Mouse (Mus musculus): ENCODE data around the gene Car4. TPM values are rescaled to one million over a fixed set of nuclear protein-coding genes. Genes with fewer than 3 reads are reported as not detected.

The Car4 gene
- polyA plus RNA-seq, 1 experiment from 2014 or later: 10.1 TPM

DNA sequence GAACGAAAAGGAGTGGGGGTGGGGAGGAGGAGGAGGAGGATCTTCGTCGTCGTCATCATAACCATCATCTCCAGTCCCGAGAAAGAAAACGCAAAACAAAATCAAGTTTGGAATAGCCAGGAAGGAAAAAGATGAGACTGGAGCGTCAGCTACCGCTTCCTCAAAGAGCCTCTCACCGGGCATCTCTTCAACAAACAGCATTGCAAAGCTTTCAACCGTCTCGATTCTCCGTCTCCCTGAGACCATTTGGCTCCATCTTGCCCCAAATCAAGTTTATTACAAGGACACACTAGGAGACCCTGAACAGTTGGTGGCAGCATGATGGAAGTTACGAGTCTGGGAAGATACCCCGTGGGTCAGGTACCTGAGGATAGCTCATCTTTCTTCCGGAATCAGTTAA, 415 bp upstream of the Car4 start:
- no peak for DNase-seq (ENCODE audit: low spot score)

DNA sequence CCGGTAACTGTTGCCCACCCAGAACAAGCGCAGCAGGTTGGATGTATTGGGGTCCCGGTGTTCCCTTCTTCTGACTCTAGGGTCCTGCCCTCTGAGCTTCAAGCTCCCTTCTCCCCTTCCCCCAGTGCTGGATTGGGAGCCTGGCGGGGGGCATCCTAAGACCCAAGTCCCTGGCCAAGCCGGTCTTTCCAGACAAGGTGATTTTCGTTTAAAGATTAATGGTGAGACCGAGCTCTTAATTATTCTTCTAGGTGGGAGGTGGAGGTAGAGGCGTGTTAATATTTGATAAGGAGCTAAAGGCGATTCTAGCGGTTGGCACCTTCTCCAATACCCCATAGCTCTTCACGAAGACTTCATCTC, 665 bp downstream of the Car4 start:
- DNase-seq (ENCODE audit: low spot score): no peak

DNA sequence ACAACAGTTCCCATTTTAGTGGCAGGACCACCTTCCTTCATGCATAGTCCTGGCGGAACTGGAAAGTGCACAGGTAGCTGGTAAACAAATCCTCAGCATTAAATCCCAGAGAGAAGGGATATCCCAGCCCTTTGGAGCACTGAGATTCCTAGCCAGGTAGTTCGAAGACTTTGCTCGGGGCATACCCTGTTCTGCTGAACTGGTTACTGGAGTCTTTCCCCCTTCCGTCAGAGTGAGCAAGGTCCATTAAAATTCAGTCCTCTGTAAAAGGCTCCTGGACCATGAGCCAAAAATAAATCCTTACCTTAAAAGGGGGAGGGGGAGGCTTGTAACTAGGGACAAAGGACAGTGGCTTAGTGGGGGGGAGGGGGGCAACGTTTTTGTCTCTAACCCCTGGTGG, 1.6 kb downstream of the Car4 start:
- no peak for DNase-seq (ENCODE audit: low spot score)

DNA sequence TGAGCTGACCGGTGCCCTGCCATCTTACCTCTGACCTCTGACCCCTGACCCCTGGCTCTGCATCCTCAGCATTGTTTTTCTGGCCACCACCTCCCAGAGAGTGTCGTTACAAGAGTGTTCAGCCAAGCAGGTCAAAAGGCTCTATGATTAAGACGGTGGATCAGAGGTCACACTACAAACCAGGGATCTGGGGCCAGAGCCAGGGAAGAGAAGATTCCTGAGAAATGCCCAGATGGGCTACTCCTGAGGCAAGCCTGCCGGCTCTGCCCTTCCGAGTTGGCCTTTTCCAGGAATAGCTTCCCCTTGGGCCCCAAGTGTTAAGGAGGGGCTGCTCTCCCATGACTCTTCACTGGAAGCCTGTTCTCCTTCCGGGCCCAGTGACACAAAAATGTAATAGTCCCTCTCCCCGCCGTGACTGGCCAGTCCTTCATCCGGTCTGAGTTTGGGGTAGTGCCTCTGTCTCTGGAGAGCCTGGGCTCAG, 2.2 kb downstream of the Car4 start:
- DNase-seq (ENCODE audit: low spot score): no peak

DNA sequence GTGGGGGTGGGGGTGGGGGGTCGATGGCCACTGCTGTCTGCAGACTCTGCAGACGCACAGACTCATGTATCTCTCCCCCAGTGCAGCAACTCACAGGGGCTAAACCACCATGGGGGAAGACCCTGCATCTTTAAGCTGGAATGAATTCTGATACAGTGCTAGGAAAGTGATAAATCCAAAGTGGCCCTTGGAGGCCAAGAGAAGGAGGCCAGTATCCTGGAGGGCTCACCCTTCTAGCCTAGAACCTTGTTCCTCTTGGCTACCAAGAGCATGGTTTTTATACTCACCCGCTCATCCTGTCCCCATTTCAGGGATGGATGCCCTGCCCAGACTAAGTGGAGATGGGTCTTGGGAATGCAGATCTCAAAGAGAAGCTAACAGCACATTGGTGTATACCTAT, 2.7 kb downstream of the Car4 start:
- DNase-seq (ENCODE audit: low spot score): no peak

DNA sequence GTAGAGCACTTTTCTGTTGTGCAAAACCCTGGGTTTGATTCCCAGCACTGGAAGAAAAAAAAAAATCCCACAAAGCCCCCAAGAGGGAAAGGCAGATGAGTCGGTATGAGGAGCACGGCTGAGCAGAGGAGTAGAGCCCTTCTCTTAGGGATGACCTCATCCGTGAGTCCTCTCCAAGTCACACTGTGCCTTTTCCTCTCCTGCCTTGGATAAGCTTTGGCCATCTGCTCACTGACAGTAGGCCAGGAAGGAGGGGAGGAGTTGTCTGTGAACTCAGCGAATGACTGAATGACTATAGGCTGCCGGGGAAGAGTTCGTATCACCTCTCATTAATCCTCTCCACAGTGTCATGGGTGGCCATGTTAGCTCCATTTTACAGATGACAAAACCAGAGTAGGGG, 3.2 kb downstream of the Car4 start:
- no peak for DNase-seq (ENCODE audit: low spot score)

DNA sequence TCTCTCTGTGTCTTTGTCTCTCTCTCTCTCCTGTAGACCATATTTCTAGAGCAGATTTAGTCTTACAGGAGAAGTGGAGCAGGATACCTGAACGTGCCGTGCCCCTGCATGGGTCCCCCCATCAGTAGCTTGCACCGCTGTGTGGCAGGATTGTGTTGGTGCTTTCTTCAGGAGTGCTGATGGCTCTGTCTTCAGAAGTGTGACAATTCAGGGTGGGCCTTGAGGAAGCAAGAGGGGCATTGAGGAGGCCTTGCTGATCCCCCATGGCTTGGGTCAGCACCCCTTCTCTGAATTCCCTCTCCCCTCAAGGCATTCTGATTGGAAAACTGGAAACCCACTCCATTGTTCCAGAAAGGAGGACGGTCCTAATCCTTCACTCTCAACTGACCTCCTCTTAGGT, 4.0 kb downstream of the Car4 start:
- no peak for DNase-seq (ENCODE audit: low spot score)

DNA sequence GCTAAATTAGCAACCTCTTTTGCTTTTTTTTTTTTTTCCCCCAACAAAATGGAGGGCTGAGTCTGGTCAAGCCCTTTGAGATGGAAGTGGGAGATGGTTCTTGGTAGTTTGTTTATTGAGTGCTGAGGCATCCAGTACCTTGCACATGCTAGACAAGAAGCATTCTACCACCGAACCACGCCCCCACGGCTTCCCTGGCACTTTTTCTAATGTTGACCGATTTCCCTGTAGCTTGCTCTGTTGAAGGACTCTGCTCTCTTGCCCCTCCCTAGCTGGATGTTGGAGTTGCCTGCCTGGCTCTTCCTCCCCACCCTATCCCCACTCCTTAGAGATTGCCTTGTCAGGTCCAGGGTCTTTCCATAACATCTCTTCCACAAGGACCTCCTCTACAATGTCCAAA, 5.0 kb downstream of the Car4 start:
- DNase-seq (ENCODE audit: low spot score): no peak

DNA sequence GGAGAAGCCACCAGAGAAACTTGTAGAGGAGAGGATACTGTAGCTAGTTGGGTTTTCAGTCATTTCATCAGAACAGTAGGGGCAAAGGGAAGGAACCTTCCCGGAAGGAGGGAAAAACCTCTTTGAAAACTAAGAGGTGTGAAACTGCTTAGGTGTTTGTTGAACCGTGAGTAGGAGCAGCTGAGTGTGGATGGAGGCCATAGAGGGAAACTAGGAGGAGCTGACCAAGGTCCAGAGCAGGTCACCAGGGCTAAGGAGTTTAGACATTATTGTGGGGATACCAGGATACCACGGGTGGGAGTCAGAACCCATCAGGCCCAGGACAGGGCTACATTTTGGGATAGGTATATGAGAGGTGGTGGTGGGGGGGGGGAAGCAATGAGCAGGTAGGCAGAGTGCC, 6.0 kb downstream of the Car4 start:
- DNase-seq (ENCODE audit: low spot score): no peak

DNA sequence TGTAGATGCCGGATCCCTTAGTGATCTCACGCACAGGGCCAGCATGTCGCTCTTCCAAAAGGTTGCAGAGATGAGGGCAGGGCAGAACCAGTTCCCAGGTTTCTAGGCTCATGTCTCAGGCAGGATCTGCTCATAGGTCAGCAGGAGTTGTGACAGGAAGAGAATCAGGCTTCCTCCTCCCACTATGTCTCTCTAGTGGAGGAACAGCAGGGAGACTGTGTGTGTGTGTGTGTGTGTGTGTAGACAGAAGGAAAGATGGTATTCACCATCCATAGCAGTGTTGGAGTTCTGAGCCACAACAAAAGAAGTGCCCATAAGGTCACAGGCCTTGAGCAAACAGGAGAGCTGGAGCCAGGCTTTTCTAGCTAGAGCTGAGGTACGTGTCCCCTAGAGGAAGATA, 9.1 kb downstream of the Car4 start:
- no peak for DNase-seq (ENCODE audit: low spot score)

DNA sequence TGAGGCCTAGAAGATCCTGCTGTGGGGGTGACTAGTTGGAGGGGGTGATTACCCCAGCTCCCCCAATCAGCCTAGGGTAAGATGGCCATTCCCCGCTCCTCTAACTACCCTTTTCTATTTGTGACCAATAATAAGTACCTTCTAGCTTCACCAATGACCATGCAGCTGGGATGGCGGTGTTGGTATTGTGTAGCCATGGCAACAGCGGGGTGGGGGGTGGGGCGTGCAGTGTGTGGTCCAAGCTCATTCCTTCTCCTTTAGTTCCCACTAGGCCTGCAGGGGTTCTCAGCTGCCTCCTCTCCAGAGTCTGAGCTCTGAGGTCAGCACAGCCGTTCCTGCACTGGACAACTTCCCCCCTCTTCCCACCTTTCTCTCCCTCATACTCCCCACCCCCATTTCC, 9.5 kb downstream of the Car4 start:
- DNase-seq (ENCODE audit: low spot score): no peak

DNA sequence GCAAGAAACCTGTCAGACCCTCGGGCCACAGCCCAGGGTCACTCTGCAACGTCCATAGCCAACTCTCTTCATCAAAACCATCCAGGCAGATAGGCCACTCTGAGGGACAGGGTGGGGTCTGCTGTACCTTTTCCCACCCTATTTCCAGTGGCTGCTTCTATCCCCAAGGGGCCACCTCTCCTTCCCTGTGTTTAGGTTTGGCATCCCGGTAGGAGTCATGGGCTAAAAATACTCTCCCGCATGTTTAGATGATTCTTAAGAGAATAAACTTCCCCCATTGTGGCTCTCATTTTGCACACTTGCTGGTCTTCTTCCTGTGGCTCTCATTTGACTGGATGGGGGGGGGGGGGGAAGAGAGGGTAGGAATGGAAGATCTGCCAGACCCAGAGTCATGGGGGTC, 10.7 kb downstream of the Car4 start:
- no peak for DNase-seq (ENCODE audit: low spot score)

DNA sequence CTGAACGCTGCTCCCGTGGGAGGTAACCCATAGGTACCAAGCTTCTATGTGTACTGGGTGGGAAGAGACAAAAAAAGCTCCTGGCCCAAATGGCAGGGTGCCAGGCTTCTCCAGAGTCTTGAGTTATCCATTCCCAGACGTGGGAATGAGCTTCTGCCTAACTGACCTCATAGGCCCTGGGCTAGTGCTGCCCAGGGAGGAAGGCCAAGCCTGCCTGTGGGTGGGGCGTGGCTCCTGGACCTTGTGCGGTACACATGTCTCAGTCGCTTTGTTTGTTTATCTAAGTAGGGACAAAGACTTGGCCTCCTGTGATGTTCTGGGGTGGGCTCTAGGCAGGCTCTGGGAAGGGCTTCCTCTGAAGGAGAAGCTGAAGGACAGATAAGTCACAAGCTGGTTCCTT, 11.2 kb downstream of the Car4 start:
- no peak for DNase-seq (ENCODE audit: low spot score)

DNA sequence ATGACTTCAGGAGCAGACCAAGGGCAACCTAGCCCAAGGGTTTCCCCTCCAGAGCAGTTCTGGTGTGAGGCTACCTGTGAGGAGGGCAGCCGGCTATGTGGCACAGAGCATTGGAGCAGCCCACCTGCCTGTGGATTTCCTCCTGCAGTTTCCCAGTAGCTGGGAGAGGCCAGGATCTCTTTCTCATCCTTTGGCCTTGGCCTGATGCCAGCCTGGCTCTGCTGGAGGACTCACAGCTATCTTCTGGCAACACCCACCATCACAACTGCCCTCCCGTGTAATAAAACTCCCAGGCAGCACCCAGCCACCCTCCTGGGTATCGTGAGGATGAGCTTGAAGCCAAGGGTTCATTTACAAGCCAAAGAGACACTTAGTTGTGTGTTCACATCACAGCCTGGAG, 14.5 kb downstream of the Car4 start:
- DNase-seq (ENCODE audit: low spot score): no peak

DNA sequence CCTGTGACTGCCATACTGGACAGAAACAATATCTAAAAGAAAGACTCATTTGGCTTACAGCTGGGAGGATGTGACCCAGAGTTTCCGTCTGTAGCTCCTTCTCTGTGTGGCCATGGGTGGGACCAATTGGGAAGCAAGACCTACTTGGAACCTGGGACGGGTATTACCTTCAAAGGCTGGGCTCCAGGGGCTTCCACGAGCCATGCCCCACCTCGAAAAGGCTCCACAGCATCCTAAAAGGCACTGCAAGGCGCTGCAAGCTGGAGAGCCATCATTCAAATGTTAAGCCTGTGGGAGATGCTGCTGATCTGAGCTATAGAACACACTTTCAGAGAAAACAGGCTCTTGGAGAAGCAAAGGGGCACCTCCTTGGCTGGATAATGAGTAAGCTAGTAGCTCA, 16.1 kb downstream of the Car4 start:
- no peak for DNase-seq (ENCODE audit: low spot score)

DNA sequence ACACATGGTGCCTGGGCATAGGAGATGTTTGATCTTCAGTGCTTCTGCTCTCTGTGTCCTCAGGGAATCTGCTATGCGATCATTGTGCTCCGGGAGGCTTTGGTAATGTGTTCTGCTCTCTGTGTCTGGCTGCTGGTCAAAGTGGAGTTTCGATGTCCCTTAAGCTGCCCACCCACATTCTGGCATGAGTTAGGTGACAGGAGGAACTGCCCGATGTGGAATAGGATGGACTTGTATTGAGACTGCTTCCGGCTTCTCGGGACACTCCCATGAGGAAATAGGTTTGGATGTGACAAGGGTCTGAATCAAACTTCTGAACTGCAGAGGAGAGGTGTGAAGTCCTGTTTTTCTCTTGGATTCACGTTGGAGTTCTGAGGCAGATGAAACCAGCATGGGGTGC, 17.0 kb downstream of the Car4 start:
- DNase-seq (ENCODE audit: low spot score): no peak

DNA sequence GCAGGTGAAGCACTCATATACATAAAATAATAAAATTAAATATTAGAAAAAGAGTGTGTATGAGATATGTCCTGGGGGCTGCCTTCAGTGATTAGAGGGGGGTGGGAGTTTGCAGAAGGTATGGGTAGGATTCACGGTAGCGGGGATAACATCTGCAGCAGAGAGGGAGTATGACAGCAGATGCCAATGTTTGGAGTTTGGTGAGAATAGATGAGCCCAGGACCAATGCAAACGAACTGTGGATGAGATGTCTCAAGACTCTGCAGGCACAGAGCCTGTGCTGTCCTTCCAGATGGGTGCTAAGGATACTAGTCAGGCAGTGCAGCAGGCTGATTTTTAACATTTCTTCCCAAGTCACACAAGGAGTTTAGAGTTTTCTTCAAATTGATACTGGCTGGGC, 19.1 kb downstream of the Car4 start:
- DNase-seq (ENCODE audit: low spot score): no peak

DNA sequence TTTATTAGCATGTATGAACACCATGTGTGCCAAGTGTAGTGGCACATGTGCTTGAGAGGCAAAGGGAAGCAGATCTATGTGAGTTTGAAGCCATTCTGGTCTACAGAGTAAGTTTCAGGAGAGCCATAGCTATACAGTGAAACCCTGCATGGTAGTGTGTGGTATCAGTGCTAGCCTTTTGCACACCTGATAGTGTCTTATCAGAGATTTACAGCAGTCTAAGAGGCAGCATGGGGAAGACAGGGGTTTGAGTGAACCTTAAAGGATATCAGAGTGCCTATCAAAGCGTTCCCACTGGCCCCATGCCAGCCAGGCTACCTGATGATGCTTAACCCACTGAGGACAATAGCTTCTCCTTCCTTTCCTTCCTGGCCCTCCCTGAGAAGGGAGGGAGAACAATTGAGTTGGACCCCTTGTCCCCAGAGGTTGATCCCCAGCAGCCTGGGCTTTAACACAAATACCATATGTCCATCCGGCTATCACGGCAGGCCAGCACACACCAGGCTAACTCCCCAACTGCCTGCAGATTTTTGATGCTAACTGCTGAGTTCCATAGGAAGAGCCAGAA, 19.9 kb downstream of the Car4 start:
- no peak for DNase-seq (ENCODE audit: low spot score)

DNA sequence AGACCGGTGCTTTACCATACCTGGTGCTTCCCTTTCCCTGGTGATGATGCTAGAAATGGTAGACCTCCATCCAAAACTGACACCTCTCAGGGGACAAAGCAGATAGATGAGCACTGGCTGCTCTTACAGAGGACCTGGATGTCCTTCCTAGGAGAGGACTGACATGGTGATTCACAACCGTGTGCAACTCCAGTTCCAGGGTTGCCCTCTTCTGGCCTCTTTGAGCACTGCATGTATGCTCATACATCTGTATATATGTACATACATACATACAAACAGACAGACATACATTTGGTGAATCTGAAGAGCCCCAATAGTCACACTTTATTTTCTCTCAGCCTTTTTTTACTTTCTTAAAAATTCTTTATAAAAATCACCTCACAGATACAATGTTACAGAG, 20.5 kb downstream of the Car4 start:
- peak; percentile 4 for DNase-seq (ENCODE audit: low spot score)

DNA sequence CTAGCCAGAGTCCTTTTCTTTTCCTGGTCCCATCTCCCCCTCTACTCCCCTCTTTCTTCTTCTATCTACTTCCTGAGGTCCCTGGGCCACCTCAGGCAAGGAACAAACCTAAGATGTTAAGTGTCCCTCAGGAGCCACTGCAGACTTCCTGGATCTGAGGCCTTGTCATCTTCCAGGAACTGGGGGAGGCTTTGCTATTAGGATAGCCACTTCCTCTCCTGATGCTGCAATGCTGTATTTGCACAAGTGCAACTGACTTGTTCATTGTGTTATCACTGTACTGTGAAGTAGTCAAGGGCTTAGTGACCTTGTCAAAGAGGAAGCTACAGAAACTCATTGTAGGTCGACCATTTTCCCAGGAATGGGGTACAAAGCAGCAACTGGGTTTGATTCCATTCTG, 21.8 kb downstream of the Car4 start:
- no peak for DNase-seq (ENCODE audit: low spot score)

DNA sequence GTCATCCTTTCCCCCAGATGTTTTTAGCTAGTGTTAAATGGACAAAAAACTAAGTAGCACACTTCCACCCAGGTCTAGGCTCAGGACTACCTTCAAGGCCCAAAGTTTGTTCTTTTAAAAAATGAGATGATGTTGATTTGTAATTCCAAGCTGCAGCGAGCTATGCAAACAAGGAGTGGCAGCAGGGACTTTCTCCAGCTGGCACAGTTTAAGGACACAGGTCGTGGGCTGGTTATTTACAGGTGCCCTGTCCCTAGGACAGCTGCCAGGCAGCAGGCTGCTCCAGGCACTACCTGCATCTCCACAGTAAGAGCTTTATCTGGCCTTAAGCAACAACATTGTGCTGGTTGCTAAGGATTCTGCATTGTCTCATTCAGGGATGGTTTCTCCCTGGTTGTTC, 23.1 kb downstream of the Car4 start:
- DNase-seq (ENCODE audit: low spot score): no peak

DNA sequence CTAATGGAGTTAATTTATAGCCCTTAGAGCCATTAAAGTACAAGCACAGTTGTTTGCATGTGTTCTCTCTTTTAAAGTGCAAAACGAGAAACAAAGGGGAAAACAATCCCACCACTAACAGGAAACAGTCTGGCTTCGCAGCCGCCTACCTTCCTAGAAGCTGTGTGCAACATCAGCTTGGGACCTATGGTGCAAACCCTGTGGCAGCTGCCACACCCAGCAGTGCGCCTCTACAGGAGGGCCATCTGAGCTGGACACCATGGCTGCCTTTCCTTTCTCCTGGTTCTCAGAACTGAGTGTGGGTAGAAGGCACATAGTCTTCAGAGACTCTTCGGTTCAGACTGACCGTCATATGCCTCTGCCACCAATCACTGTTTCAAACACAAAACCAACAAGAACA, 27.8 kb downstream of the Car4 start:
- DNase-seq (ENCODE audit: low spot score): no peak

DNA sequence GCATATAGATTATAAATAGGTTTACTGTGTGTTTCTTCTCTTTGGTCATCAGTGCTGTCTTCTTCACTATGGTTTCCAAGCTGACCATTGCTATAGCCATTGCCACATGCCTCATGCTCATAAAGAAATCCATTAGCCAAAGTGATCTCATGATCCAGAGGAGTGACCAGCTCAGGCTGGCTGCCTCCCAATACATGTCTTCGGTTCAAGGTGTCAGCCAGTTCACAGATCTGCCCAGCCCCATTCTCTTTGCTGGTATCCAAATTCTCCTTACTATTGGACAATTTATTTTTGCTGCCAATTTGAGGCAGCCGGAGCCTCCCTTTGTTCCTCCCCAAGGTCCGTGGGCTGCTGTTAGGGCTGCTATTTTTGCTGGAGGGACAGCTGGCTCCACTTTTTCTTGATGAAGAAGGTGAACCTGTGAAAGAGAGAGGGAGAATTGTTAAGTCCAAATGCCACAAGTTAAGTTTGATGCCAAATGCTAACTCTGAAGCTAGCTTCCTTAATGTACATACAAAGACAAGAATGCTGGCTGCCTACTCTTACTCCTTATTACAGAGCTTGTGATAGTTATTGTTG, 30.8 kb downstream of the Car4 start:
- DNase-seq (ENCODE audit: low spot score): no peak

DNA sequence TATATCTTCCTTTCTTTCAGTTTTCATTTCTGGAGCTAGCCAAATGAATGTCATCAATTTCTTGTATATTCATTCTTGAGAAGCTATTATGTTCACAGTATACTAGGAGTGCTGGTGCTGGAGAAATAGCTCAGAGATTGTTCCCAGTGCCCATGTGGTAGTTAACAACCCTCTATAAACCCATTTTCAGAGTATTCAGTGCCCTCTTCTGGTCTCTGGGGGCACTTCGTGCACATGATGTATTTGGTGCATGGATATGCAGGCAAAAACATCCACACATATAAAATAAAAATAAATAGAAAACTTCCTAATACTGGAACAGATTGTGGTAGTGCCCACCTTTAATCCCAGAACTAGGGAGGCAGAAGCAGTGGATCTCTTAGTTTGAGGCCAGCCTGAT, 35.4 kb downstream of the Car4 start:
- DNase-seq (ENCODE audit: low spot score): no peak

Data from thymus, postnatal 0 days (tissue).